Mouse (Mus musculus) right cerebral cortex, adult 2 months (tissue): Measurements from ENCODE around the gene Ppm1l.
A peak's percentile ranks its signal among the peaks of the same experiment; 100 is the strongest.
"Not testable (repeated sequence)": the region's sequence is repeated elsewhere in the genome, so short reads cannot be mapped to it uniquely, and the experiment has no call there.

Source experiments
- DNase-seq, 2 experiments: peaks; one replicate each; pipeline ENCODE4 v3.0.0; 2021 to 2022; ENCODE audit warnings: low spot score in 2 of 2

The Ppm1l gene

GRCm38 (mm10) chr3:69367916-69368315 is 51.3 kb downstream of the Ppm1l start:
- peak; percentile 13 to 33 for DNase-seq

- DNase-seq: no peak
These were observed 56.1 kb downstream of the Ppm1l start for GRCm38 (mm10) chr3:69372731-69373130.

- peak; percentile 81 to 86 for DNase-seq
These were observed 57.1 kb downstream of the Ppm1l start for GRCm38 (mm10) chr3:69373544-69374306.

GRCm38 (mm10) chr3:69374538-69374937 is 57.9 kb downstream of the Ppm1l start:
- no peak for DNase-seq

GRCm38 (mm10) chr3:69374983-69375382 is 58.3 kb downstream of the Ppm1l start:
- DNase-seq: no peak

GRCm38 (mm10) chr3:69381213-69381612 is 64.6 kb downstream of the Ppm1l start:
- DNase-seq: no peak

GRCm38 (mm10) chr3:69391834-69392233 is 75.2 kb downstream of the Ppm1l start:
- not testable (repeated sequence) for DNase-seq

GRCm38 (mm10) chr3:69392298-69392697 is 75.6 kb downstream of the Ppm1l start:
- DNase-seq: no peak

GRCm38 (mm10) chr3:69393079-69393478 is 76.4 kb downstream of the Ppm1l start:
- no peak for DNase-seq

- DNase-seq: no peak
These were observed 77.3 kb downstream of the Ppm1l start for GRCm38 (mm10) chr3:69393991-69394390.

- DNase-seq: no peak
These were observed 78.4 kb downstream of the Ppm1l start for GRCm38 (mm10) chr3:69395084-69395483.

GRCm38 (mm10) chr3:69397733-69398132 is 81.1 kb downstream of the Ppm1l start:
- no peak for DNase-seq

- no peak for DNase-seq
These were observed 82.7 kb downstream of the Ppm1l start for GRCm38 (mm10) chr3:69399336-69399735.

- no peak for DNase-seq
These were observed 86.5 kb downstream of the Ppm1l start for GRCm38 (mm10) chr3:69403196-69403595.

GRCm38 (mm10) chr3:69406210-69406895 is 89.7 kb downstream of the Ppm1l start:
- no peak for DNase-seq

GRCm38 (mm10) chr3:69408064-69408463 is 91.4 kb downstream of the Ppm1l start:
- DNase-seq: no peak

- DNase-seq: no peak
These were observed 99.5 kb downstream of the Ppm1l start for GRCm38 (mm10) chr3:69416112-69416511.

GRCm38 (mm10) chr3:69422741-69423140 is 106.1 kb downstream of the Ppm1l start:
- no peak for DNase-seq

GRCm38 (mm10) chr3:69423371-69423770 is 106.7 kb downstream of the Ppm1l start:
- no peak for DNase-seq

- DNase-seq: not testable (repeated sequence)
These were observed 108.1 kb downstream of the Ppm1l start for GRCm38 (mm10) chr3:69424781-69425180.

GRCm38 (mm10) chr3:69427259-69427658 is 110.6 kb downstream of the Ppm1l start:
- DNase-seq: no peak

GRCm38 (mm10) chr3:69428221-69428620 is 111.6 kb downstream of the Ppm1l start:
- DNase-seq: no peak

- DNase-seq: no peak
These were observed 112.7 kb downstream of the Ppm1l start for GRCm38 (mm10) chr3:69429319-69429718.
